Mouse (Mus musculus) thymus, postnatal 14 days (tissue): ENCODE data around the gene Smurf1.

Experiments
- DNase-seq: peaks from one replicate; pipeline ENCODE4 v3.0.0; 2021

Smurf1 gene

GRCm38 (mm10) chr5:144952592-144952991 lies 13.1 kb downstream of the Smurf1 start:
- DNase-seq = no peak

GRCm38 (mm10) chr5:144950428-144951051 lies 15.1 kb downstream of the Smurf1 start:
- no peak for DNase-seq

- no peak for DNase-seq
Observed at GRCm38 (mm10) chr5:144949856-144950255, 15.8 kb downstream of the Smurf1 start.

GRCm38 (mm10) chr5:144948422-144948821 lies 17.2 kb downstream of the Smurf1 start:
- no peak for DNase-seq

GRCm38 (mm10) chr5:144948002-144948401 lies 17.6 kb downstream of the Smurf1 start:
- DNase-seq = no peak

- DNase-seq = no peak
Observed at GRCm38 (mm10) chr5:144946032-144946431, 19.6 kb downstream of the Smurf1 start.

- no peak for DNase-seq
Observed at GRCm38 (mm10) chr5:144944932-144945331, 20.7 kb downstream of the Smurf1 start.

- DNase-seq = no peak
Observed at GRCm38 (mm10) chr5:144944370-144944769, 21.3 kb downstream of the Smurf1 start.

- no peak for DNase-seq
Observed at GRCm38 (mm10) chr5:144943346-144943745, 22.3 kb downstream of the Smurf1 start.

GRCm38 (mm10) chr5:144942431-144942830 lies 23.2 kb downstream of the Smurf1 start:
- DNase-seq = no peak

- DNase-seq = no peak
Observed at GRCm38 (mm10) chr5:144940904-144941303, 24.7 kb downstream of the Smurf1 start.

GRCm38 (mm10) chr5:144937304-144937703 lies 28.3 kb downstream of the Smurf1 start:
- DNase-seq = no peak

GRCm38 (mm10) chr5:144933486-144933885 lies 32.2 kb downstream of the Smurf1 start:
- no peak for DNase-seq

GRCm38 (mm10) chr5:144931841-144932240 lies 33.8 kb downstream of the Smurf1 start:
- no peak for DNase-seq

- DNase-seq = no peak
Observed at GRCm38 (mm10) chr5:144928856-144929713, 36.6 kb downstream of the Smurf1 start.

GRCm38 (mm10) chr5:144926275-144926674 lies 39.4 kb downstream of the Smurf1 start:
- no peak for DNase-seq

GRCm38 (mm10) chr5:144923351-144923750 lies 42.3 kb downstream of the Smurf1 start:
- no peak for DNase-seq

- DNase-seq = no peak
Observed at GRCm38 (mm10) chr5:144919790-144920189, 45.9 kb downstream of the Smurf1 start.

GRCm38 (mm10) chr5:144919194-144919593 lies 46.5 kb downstream of the Smurf1 start:
- DNase-seq = no peak

GRCm38 (mm10) chr5:144918204-144918603 lies 47.4 kb downstream of the Smurf1 start:
- no peak for DNase-seq

GRCm38 (mm10) chr5:144917172-144917571 lies 48.5 kb downstream of the Smurf1 start:
- DNase-seq = no peak

GRCm38 (mm10) chr5:144915828-144916227 lies 49.8 kb downstream of the Smurf1 start:
- no peak for DNase-seq

- DNase-seq = no peak
Observed at GRCm38 (mm10) chr5:144914433-144914906, 51.2 kb downstream of the Smurf1 start.

GRCm38 (mm10) chr5:144913923-144914322 lies 51.7 kb downstream of the Smurf1 start:
- no peak for DNase-seq
